Mouse (Mus musculus) spleen, adult 12 weeks (tissue): ENCODE data around the gene Galnt15.

Experiments used
- DNase-seq: peaks from one replicate; pipeline ENCODE4 v3.0.0; 2022; ENCODE audit warnings: low spot score

Galnt15 gene

DNA sequence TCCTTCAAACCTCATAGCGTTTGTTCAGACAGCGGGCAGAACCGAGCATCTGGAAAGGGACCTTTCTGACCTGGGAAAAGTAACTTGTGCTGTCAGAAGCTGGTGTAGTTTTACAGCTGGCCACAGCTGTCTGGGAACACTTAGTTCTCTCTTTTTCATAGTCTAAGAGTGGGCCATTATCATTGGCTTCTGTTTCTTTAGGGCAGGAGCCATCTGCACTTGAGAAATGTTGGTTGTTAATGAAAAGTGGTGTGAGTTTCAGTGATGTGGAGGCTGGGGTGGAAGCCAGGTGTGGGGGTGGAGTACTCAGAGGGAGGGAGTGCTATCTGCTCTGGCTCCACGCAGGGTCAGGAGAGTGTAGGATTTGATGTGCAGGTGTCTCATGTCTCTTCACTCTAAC is 62.3 kb downstream of the Galnt15 start:
- no peak for DNase-seq

GRCm38 (mm10) chr14:32091704-32092103 is 62.9 kb downstream of the Galnt15 start:
- DNase-seq: no peak

GRCm38 (mm10) chr14:32093018-32093417 is 64.2 kb downstream of the Galnt15 start:
- no peak for DNase-seq

DNA sequence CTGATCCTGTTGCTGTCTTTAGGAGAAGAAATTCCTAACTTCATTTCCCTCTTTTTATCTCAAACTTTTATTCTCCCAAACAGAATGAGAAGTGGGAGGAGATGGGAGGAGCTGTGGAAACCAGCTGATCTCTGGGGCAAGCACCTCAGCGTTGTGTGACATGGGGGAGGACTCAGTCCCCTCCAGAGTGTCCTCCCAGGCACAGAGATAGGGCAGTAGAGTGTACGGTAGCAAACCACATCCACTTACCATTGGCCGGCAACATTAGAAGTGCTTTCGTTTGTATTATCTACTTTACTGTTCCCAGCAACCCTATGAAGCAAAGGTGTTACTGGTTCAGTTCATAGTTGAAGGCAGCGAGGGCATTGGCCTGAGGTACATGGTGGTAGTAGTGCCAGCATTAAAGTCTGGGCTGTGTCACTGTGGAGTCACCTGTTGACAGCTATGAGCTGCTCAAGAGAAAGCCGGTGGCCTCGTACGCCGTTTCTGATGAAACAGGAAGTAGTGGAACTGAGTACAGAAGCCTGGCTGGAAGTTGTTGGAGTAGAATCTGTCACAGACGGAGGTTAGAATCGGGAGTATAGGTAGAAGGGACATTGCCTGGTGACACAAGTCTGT is 64.8 kb downstream of the Galnt15 start:
- DNase-seq: no peak

- DNase-seq: no peak
Observed at GRCm38 (mm10) chr14:32095646-32096045, 66.9 kb downstream of the Galnt15 start.

DNA sequence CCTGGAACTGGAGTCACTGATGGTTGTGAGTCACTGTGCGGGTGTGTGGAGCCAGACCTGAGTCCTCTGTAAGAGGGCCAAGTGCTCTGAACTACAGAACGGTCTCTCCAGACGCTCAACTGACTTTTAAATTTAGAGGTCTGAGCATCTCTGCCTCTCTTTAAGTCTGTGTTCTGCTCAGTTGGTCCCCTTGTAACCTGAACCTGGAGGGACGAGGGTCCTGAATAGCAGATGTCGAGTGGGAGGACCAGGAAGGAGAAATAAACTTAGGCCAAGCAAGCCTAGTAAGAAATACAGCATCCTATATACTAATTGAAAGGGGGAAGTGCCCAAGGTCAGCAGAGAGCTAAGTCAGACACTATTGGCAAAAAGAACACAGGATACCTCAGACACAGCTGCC is 68.0 kb downstream of the Galnt15 start:
- DNase-seq: no peak

GRCm38 (mm10) chr14:32097691-32098090 is 68.9 kb downstream of the Galnt15 start:
- DNase-seq: no peak

- no peak for DNase-seq
Observed at GRCm38 (mm10) chr14:32098951-32099350, 70.2 kb downstream of the Galnt15 start.

DNA sequence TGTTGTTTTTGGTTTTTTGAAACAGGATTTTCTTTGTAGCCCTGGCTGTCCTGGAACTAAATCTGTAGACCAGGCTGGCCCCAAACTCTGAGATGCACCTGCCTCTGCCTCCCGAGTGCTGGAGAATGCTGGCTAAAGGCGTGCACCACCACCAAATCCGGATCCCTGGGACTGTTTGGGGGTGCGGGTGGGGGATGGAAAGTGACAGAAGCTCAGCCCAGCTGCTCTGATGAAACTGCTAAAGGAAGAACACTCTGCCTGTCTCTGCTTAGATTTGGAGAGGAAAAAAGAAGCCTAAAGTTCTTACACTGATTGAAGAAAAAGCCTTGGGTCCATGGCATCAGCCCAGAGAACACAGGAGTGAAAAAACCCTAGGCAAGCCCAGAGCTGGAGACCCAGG is 74.8 kb downstream of the Galnt15 start:
- DNase-seq: no peak

DNA sequence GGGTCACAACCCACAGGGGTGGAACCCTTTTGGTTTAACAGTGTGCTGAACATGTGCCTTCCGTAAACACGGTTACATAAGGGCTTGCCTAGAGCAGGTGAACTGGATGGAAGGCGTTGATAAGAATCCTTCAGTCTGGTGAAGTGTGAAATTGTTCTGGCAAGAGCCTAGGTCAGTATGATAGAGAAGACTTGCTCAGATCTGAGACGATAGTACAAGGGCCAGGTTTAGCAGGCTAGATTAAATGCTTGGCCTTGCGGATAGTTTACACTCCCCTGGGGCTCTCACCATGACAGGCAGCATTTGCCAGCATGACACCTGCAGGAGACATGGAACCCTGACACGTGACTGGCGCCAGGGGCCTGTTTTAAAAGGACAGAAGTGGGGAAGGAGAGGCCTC is 76.9 kb downstream of the Galnt15 start:
- no peak for DNase-seq

GRCm38 (mm10) chr14:32106911-32107310 is 78.1 kb downstream of the Galnt15 start:
- no peak for DNase-seq
